ENCODE assay signal across 18 mouse cellular contexts in genomic region chrX:60000084-60000443, GRCm38 (mm10). TPM values are rescaled to one million over a fixed set of nuclear protein-coding genes. Genes with fewer than 3 reads are reported as not detected.
"Had no signal": no experiment of that assay in that cellular context is flagged by ENCODE, and none has a peak within 500 bp of the region (broad histone marks: within the 10 kb centered on the region; RNA-seq: fewer than 3 reads in every experiment).

No protein-coding gene starts in this region.

- H3K27ac ChIP-seq: intestine, embryonic 15.5 days; left cerebral cortex, adult 2 months; limb, embryonic 15.5 days; midbrain, embryonic 10.5 days; neural tube, embryonic 13.5 days; stomach, postnatal 0 days had no signal

- ATAC-seq: intestine, embryonic 15.5 days had no signal

- H3K27me3 ChIP-seq: intestine, embryonic 15.5 days; limb, embryonic 15.5 days; neural tube, embryonic 13.5 days had no signal

- DNase-seq: kidney, adult 18-20 months; kidney, postnatal 10 days; lung, adult 18-20 months; midbrain, embryonic 14.5 days; right cerebral cortex, adult 18-20 months; right cerebral cortex, postnatal 25 days; thymus, postnatal 4 days had no signal

- H3K4me2 ChIP-seq: intestine, embryonic 15.5 days; limb, embryonic 15.5 days; neural tube, embryonic 13.5 days had no signal

- H3K36me3 ChIP-seq: intestine, embryonic 15.5 days; limb, embryonic 15.5 days; midbrain, embryonic 10.5 days; neural tube, embryonic 13.5 days had no signal

- H3K9ac ChIP-seq: intestine, embryonic 15.5 days; limb, embryonic 15.5 days; neural tube, embryonic 13.5 days had no signal

- H3K9me3 ChIP-seq: intestine, embryonic 15.5 days; limb, embryonic 15.5 days; midbrain, embryonic 10.5 days; neural tube, embryonic 13.5 days had no signal

- H3K4me1 ChIP-seq: intestine, embryonic 15.5 days; limb, embryonic 15.5 days; midbrain, embryonic 10.5 days; neural tube, embryonic 13.5 days had no signal

- H3K4me3 ChIP-seq: intestine, embryonic 15.5 days; left cerebral cortex, adult 2 months; limb, embryonic 15.5 days; midbrain, embryonic 10.5 days; neural tube, embryonic 13.5 days had no signal

RNA-seq across cellular contexts. Expression of gene F9, which starts 0.8 kb away (rescaled TPM):
- total RNA-seq: megakaryocyte progenitor cell, adult 5-6 weeks had no signal
- polyA plus RNA-seq: kidney, embryonic 14.5 days; limb, embryonic 11.5 days; limb, embryonic 15.5 days; lung, embryonic 16.5 days; midbrain, embryonic 10.5 days; midbrain, embryonic 14.5 days; neural tube, embryonic 13.5 days; small intestine, adult 2 months; stomach, postnatal 0 days had no signal
